Mouse (Mus musculus) layer of hippocampus, postnatal 25 days (tissue): ENCODE measurements at regions not wholly inside any gene's neighbourhood (a gene's known extent, or its start where the extent isn't known, plus 50 kb on each side); places are given as distances from the start of the nearest gene placed in this dataset.
A peak's percentile ranks its signal among the peaks of the same experiment; 100 is the strongest.

Source experiments
- DNase-seq, 2 experiments: peaks; one replicate each; pipeline ENCODE4 v3.0.0; 2022; ENCODE audit warnings: mixed read lengths in 2 of 2, low spot score in 1 of 2; ENCODE audit errors: extremely low spot score in 1 of 2

DNA sequence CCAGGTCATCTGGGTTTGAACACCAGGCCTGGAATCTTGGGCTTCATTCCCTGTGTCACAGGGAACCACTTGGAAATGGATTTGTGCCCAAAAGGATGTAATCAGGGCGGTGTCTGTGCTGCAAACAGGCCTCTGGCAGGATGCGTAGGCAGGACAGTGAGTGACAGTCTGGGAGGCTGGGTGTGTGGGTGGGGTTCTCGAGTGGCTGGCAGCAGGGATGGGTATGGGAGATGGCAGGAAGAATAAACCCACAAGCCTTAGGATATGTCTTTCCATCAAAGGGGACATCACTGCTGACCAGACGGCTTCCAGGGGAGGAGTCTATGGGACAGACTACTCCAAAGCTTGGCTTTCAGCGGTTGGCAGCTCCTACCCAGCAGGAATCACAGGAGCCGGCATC is 150.5 kb upstream of the Nectin1 start:
- peak; percentile 40 to 45 for DNase-seq

- no peak for DNase-seq
Measured at GRCm38 (mm10) chr9:43594814-43595213, 149.0 kb upstream of the Nectin1 start.

DNA sequence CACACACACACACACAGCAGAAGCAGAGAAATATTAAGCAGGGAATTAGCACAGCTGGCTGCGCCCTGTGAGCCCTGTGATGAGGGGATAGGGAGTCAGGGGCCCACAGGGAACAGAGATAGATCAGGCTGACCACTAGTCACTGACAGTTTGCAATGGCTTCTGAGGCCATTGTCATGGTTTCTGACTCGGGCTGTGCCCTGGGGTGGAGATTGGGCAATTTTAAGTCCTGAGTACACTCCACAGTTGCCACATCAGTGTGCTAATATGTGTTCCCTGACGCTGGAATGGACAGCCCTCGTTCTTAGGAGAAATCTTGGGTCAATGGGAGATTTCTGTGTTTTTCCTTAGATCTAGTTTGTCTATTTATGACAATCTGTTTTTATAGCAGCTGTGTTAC is 148.3 kb upstream of the Nectin1 start:
- DNase-seq: no peak

- DNase-seq: no peak
Measured at GRCm38 (mm10) chr9:43600396-43600795, 143.4 kb upstream of the Nectin1 start.

DNA sequence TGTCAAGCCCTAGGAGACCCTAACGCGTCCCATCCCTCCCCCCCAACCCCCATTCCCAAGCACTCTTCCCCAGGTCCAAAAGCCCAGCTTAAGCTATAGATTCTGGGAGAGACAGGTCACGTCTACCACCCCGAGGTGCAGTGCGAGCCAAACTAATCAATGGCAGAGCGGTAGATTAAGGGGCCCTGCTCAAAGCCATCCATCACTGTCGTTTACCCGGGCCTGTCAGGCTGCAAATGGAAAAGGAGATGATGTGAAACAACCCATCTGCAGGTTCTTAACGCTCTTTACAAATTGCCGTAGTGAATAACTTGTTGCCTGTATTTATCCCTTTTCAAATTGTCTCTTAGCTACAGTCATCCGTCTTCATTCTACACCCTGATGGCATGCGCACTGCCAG is 126.2 kb upstream of the Nectin1 start:
- DNase-seq: no peak

- no peak for DNase-seq
Measured at GRCm38 (mm10) chr9:43627558-43627957, 116.2 kb upstream of the Nectin1 start.

DNA sequence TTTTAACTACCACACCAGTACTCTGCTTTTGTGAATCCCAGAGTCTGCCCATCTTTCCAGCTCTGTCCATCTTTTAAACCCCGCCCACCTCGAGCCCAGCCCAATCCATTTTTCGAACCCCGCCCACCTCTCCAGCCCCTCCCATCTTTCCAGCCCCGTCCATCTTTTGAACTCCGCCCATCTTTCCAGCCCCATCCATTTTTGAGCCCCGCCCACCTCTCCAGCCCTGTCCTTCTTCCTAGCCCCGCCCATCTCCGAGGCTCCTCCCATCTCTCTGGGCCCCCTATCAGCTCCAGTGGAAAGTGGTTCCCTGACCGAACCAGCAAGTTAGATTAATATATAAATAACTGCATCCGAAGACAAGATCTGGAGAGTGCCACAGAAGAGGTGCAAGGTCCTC is 115.0 kb upstream of the Nectin1 start:
- no peak for DNase-seq

GRCm38 (mm10) chr9:43636372-43636965 is 107.3 kb upstream of the Nectin1 start:
- DNase-seq: no peak

- DNase-seq: no peak
Measured at GRCm38 (mm10) chr9:43658186-43658585, 85.6 kb upstream of the Nectin1 start.

- DNase-seq: no peak
Measured at GRCm38 (mm10) chr9:43659237-43659636, 84.5 kb upstream of the Nectin1 start.

- no peak for DNase-seq
Measured at GRCm38 (mm10) chr9:43660151-43660550, 83.6 kb upstream of the Nectin1 start.

DNA sequence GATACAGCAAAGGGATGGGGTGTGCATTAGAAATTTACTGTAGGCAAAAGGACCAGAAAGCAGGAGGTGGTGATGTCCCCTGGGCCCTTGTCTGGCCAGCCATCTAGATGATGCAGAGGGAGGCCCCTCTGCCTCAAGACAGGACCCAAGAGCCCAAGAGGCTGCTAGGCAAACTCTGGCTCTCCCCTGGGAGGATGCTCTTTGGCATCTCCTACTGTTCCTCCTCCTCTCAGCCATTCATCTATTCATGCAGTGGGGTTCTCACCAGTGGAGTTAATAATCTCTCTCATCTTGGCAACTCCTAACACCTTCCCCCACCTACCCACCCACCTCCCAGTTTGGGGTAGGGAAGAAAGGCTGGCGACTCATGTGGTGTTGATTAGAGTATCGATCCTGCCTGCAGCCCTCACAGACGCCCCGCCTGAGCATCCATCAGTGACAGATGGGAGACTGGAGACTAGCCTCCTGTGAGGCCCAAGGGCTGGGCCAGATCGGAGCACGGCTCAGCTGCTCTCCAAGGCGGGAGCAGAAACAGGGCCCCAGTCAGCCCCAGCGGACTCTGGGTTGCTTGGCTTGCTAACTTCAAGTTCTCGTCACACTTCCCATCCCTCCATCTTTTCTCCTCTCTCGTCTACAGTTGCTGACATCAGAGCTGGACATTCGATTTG is 82.8 kb upstream of the Nectin1 start:
- no peak for DNase-seq

- no peak for DNase-seq
Measured at GRCm38 (mm10) chr9:43661646-43662045, 82.1 kb upstream of the Nectin1 start.

DNA sequence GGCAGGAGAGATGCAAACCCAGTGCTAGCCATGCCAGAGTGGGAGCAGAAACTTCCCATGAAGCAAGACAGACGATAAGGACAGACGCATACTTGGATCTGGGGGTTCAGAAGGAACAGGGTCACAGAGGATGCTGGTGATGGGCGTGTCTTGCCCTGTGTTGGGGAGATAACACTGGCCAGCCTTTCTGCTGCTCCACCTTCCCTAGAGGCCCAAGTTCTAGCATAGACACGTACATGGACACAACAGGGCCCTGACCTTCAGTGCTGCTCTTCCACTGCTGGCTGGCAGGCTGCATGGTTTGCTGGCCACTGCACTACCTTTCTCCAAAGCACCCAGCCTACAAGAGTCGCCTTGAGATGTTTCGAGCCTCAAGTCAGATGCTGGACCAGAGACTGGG is 76.4 kb upstream of the Nectin1 start:
- DNase-seq: no peak

DNA sequence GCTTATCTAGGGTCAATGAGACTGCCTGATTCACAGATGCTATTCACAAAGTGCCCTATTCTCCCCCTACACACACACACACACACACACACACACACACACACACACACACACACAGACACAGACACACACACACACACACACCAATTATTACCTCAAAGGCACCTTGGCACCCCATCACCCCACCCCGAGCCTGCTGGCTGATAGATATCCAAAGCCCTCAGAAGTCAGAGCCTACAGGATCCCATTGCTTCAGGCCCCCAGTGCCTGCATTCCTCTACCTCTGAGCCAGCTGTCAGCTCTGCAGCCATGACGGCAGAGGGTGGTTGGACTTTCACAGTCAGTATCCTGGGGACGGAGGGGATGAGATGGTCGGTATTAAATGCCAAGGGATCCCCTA is 75.8 kb upstream of the Nectin1 start:
- no peak for DNase-seq

DNA sequence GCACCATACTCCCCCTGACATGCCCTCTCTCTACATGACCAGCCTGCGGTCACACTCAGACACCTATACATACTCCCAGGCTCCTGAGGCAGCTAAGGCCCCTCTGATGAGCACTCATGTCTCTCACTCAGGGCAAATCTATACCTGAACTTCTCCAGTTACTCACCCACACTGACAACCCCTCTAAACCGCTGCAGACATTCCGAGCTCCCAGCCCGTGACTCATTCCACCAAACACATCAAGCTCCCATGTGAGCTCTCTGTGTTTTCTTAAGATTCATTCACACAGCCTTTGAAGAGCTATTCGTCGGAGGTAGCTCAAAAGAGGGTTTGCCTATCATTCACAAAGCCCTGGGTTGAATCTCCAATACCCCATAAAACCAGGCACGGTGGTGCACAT is 75.1 kb upstream of the Nectin1 start:
- DNase-seq: no peak

- DNase-seq: no peak
Measured at GRCm38 (mm10) chr9:43670563-43670962, 73.2 kb upstream of the Nectin1 start.

DNA sequence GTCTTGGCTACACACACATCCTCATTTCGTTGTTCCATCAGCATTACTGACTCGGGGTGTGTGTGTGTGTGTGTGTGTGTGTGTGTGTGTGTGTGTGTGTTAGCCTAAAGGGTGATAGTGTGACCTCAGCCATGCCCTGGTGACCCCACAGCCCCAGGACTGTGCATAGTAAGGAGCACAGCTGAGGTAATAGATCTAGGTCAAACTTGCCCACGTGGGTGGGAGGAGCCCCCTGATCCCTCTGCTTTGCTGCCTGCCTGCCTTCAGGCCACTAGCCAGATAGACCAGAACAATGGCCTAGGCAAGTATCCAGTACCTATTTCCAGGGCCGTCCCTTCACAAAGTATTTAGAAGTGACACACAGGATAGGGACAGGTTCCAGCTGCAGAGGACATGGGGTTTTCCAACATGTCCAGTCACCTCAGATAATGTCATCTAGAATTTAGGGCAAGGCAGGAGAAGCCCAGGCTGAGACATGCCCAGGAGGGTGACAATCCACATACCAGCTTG is 70.6 kb upstream of the Nectin1 start:
- DNase-seq: no peak

DNA sequence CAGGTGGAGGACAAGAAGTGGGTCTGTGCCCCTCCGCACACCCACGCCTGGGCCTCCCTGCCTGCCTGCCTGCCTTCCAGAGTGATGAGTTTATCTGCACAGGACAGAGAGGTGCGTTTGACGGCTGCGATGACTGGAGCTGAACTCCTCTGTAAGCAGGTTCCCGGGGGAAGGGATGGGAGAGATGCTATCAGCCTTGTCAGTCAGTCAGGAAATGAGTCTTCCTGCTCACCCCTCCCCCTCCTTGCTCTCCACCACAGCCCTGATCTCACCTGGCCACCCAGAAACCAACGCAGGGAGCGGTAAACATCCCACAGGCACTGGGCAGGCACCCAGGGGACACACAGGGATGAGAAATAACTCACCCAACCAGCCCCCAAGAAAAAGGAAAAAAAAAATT is 69.5 kb upstream of the Nectin1 start:
- DNase-seq: no peak

- DNase-seq: no peak
Measured at GRCm38 (mm10) chr9:43676011-43676410, 67.8 kb upstream of the Nectin1 start.

GRCm38 (mm10) chr9:43679331-43679730 is 64.5 kb upstream of the Nectin1 start:
- DNase-seq: no peak

- DNase-seq: no peak
Measured at GRCm38 (mm10) chr9:43681317-43681716, 62.5 kb upstream of the Nectin1 start.
